Mouse (Mus musculus) limb, embryonic 14.5 days (tissue): Measurements from ENCODE around the gene Plekha5. TPM values are rescaled to one million over a fixed set of nuclear protein-coding genes. Genes with fewer than 3 reads are reported as not detected.

ENCODE experiments used
- ATAC-seq: fragments of 200-750 bp; cut with Nextera tagmentation; 2 replicates; pipeline ENCODE4 v1.8.0; 2017; ENCODE audit warnings: low read depth, moderate number of reproducible peaks, moderate TSS enrichment; ENCODE audit not compliant: low FRiP score
- DNase-seq: peaks from one replicate; pipeline ENCODE4 v3.0.0-alpha.2; 2015; ENCODE audit warnings: low spot score
- H3K27ac ChIP-seq: fragments of 300-500 bp; sonication (generic); replicated peaks from 2 replicates; pipeline ENCODE4 v1.5.1; 2014; ENCODE audit warnings: low read depth, mild to moderate bottlenecking, low read length, moderate library complexity, mixed read lengths
- H3K27me3 ChIP-seq: fragments of 300-500 bp; sonication (generic); 2 replicates; pipeline ENCODE4 v1.6.1; 2014; ENCODE audit warnings: low read length, mixed read lengths; ENCODE audit not compliant: control insufficient read depth, insufficient read depth
- H3K36me3 ChIP-seq: fragments of 300-500 bp; sonication (generic); 2 replicates; pipeline ENCODE4 v1.6.1; 2014; ENCODE audit warnings: mild to moderate bottlenecking, low read length, moderate library complexity, mixed read lengths; ENCODE audit not compliant: control insufficient read depth, insufficient read depth
- H3K4me1 ChIP-seq: fragments of 300-500 bp; sonication (generic); 2 replicates; pipeline ENCODE4 v1.6.1; 2014; ENCODE audit warnings: antibody characterized with exemption, low read length, mixed read lengths; ENCODE audit not compliant: control insufficient read depth, insufficient read depth
- H3K4me2 ChIP-seq: fragments of 300-500 bp; sonication (generic); replicated peaks from 2 replicates; pipeline ENCODE4 v1.6.1; 2014; ENCODE audit warnings: low read depth, mild to moderate bottlenecking, low read length, moderate library complexity; ENCODE audit not compliant: severe bottlenecking
- H3K4me3 ChIP-seq: fragments of 300-500 bp; sonication (generic); replicated peaks from 2 replicates; pipeline ENCODE4 v1.5.1; 2014; ENCODE audit warnings: low read length
- H3K9ac ChIP-seq: fragments of 300-500 bp; sonication (generic); 2 replicates; pipeline ENCODE4 v1.6.1; 2014; ENCODE audit warnings: mild to moderate bottlenecking, low read depth, low read length, moderate library complexity; ENCODE audit not compliant: severe bottlenecking
- H3K9me3 ChIP-seq: fragments of 300-500 bp; sonication (generic); 2 replicates; pipeline ENCODE4 v1.6.1; 2016; ENCODE audit warnings: low read length; ENCODE audit not compliant: control insufficient read depth
- POLR2A ChIP-seq: fragments of 200-500 bp; IDR thresholded peaks from 2 replicates; pipeline ENCODE4 v1.8.0; 2012; ENCODE audit warnings: inconsistent platforms, mild to moderate bottlenecking, moderate library complexity, borderline replicate concordance; ENCODE audit not compliant: insufficient read depth, insufficient read length; ENCODE audit errors: extremely low read depth
- WGBS: fragments of 180-500 bp; shearing (Covaris S2); extraction: QIAGEN DNeasy Blood & Tissue Kit; methylation state at CpG from one replicate; pipeline ENCODE4 v1.1.7; 2014; 5-methylcytosine and 5-hydroxymethylcytosine counted together
- polyA plus RNA-seq, 2 experiments: library from polyadenylated mRNA; depleted of rRNA in 1 of 2; stranded (reverse) in 1 of 2; unstranded in 1 of 2; fragments of >200 nt; fragmentation: Nextera tagmentation in 1 of 2; extraction: Ambion mirVana in 1 of 2; gene quantifications; 2 replicates each; pipeline versions ENCODE4 v1.2.1 to v1.2.3; 2012 to 2014

Gene Plekha5
- polyA plus RNA-seq, 2 experiments: 50.8 to 87.2 TPM

GRCm38 (mm10) chr6:140456393-140457163 is 32.7 kb downstream of the Plekha5 start:
- Histone ChIP-seq H3K27me3 (no peaks in the 10 kb centered on the region), H3K27ac (no peak overlapping the region), H3K9me3 (no peaks in the 10 kb centered on the region), H3K4me1 (0 out of 2 replicates have a peak, but pooled peaks cover 8% of the 10 kb centered on the region), H3K9ac (no peak overlapping the region), H3K4me3 (no peak overlapping the region), H3K4me2 (no peak overlapping the region), H3K36me3 (no peaks in the 10 kb centered on the region)
- TF ChIP-seq POLR2A: no peak
- WGBS: 85% methylated on average over 15 of the region's 15 CpGs
- DNase-seq: no peak
- peak; percentile 41; the same call in 1 of the 2 replicates for ATAC-seq

DNA sequence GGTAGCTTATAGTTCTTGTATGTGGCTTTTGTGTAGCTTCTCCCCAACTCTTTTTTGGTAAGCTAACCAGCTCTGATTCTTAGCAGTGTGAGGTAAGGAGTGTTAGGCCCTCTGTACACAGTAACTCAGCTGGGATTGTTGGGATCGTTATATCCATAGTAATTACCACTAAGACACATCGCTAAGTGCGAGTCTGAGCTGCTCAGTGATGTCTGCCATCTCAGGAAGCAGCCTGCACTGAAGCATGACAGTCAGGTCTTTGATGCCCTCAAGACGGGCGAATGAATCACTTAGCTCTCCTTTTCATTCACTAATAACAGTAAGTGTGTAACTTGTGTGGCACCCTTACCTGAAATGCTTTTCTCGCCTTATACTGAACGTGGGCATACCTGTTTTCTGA is 36.5 kb downstream of the Plekha5 start:
- no peaks in the 10 kb centered on the region for H3K36me3 ChIP-seq
- H3K4me3 ChIP-seq: no peak overlapping the region
- ATAC-seq: no peak
- no peak overlapping the region for H3K9ac ChIP-seq
- H3K27me3 ChIP-seq: no peaks in the 10 kb centered on the region
- 77% methylated on average over 7 of the region's 7 CpGs for WGBS
- no peak overlapping the region for H3K4me2 ChIP-seq
- no peak for DNase-seq
- 0 out of 2 replicates have a peak, but pooled peaks cover 8% of the 10 kb centered on the region for H3K4me1 ChIP-seq
- H3K27ac ChIP-seq: no peak overlapping the region
- no peaks in the 10 kb centered on the region for H3K9me3 ChIP-seq
- no peak for TF ChIP-seq POLR2A

GRCm38 (mm10) chr6:140464818-140465217 is 41.0 kb downstream of the Plekha5 start:
- no peak for TF ChIP-seq POLR2A
- ATAC-seq: no peak
- WGBS: 89% methylated on average over 6 of the region's 6 CpGs
- no peak for DNase-seq
- Histone ChIP-seq H3K9me3 (no peaks in the 10 kb centered on the region), H3K4me3 (no peak overlapping the region), H3K4me1 (peaks cover 10% of the 10 kb centered on the region), H3K36me3 (no peaks in the 10 kb centered on the region), H3K27me3 (no peaks in the 10 kb centered on the region), H3K9ac (no peak overlapping the region), H3K27ac (no peak overlapping the region), H3K4me2 (no peak overlapping the region)

- no peak for TF ChIP-seq POLR2A
- H3K27me3 ChIP-seq: no peaks in the 10 kb centered on the region
- no peaks in the 10 kb centered on the region for H3K36me3 ChIP-seq
- no peak overlapping the region for H3K27ac ChIP-seq
- no peak overlapping the region for H3K4me3 ChIP-seq
- no peaks in the 10 kb centered on the region for H3K9me3 ChIP-seq
- 49% methylated on average over 9 of the region's 9 CpGs for WGBS
- H3K9ac ChIP-seq: no peak overlapping the region; the same call in 1 of the 2 replicates
- H3K4me2 ChIP-seq: no peak overlapping the region
- DNase-seq: peak; percentile 26
- peak; percentile 80 for ATAC-seq
- H3K4me1 ChIP-seq: peaks cover 10% of the 10 kb centered on the region
Observed at GRCm38 (mm10) chr6:140465946-140466646, 42.2 kb downstream of the Plekha5 start.

GRCm38 (mm10) chr6:140466841-140467240 is 43.0 kb downstream of the Plekha5 start:
- Histone ChIP-seq H3K4me1 (peaks cover 10% of the 10 kb centered on the region), H3K36me3 (no peaks in the 10 kb centered on the region), H3K4me3 (no peak overlapping the region), H3K27me3 (no peaks in the 10 kb centered on the region), H3K4me2 (no peak overlapping the region), H3K9me3 (no peaks in the 10 kb centered on the region), H3K9ac (no peak overlapping the region), H3K27ac (no peak overlapping the region)
- DNase-seq (no peak), ATAC-seq (no peak)
- WGBS: 53% methylated on average over 6 of the region's 6 CpGs
- no peak for TF ChIP-seq POLR2A
